Comparison of ENCODE assay signal across 8 mouse cellular contexts in the genomic region with DNA sequence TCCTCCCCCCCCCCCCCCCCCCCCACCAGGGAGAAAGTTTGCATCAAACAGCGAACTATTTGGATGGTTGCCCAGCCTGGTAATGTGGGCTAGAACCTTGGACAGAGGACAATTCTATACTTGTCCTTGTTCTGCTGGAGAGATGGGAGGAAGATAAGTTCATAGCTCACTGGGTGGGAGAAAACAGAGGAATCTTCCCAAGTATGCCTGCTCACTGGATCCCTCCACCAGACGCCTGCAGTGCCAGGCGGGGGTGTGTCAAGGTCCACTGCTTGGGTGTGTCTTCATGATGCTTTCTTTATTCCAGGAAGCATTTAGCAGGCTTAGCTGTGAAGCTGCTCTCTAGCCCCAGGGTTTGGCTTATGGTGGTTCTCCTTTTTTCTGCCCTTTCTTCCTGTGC. TPM values are rescaled to one million over a fixed set of nuclear protein-coding genes. Genes with fewer than 3 reads are reported as not detected.
DNase-seq lines count a peak whose midpoint lies in the region; ATAC-seq lines count a peak whose summit lies in the region.

No protein-coding gene starts in this region.

- intact Hi-C loops in heart, postnatal 25 days (cut with DNase I): loop anchor here (5.0 kb wide), 1 partner anchor 35 kb away; a partner anchor contains a TSS

- peaks cover 91% of the 10 kb centered on the region for H3K4me1 ChIP-seq in heart, embryonic 13.5 days

- no peak overlapping the region for H3K4me3 ChIP-seq in heart, embryonic 13.5 days

- ATAC-seq in heart, embryonic 13.5 days (ENCODE audit: extremely low read depth, insufficient number of reproducible peaks, low FRiP score, low TSS enrichment): no peak

- no peak for DNase-seq in heart, postnatal 25 days (ENCODE audit: low spot score)
- DNase-seq in MEL-GATA-1-ER (ENCODE audit: extremely low read depth, low read depth): peak; percentile 70
- DNase-seq in fat pad, adult 2 months (ENCODE audit: extremely low read depth, low read depth, low spot score): peak; percentile 42
- peak; percentile 62 for DNase-seq in kidney, adult 18-20 months
- peak; percentile 46 for DNase-seq in mesoderm, embryonic 11.5 days (ENCODE audit: low read depth, low spot score)
- no peak for DNase-seq in layer of hippocampus, adult 18-20 months (ENCODE audit: low spot score in 2 of 2)
- no peak for DNase-seq in T-cell, adult 2 months (ENCODE audit: low spot score)

- peak overlapping the region; percentile 61; the same call in 1 of the 2 replicates for H3K27ac ChIP-seq in heart, embryonic 13.5 days (replicated peaks)

- H3K27me3 ChIP-seq in heart, embryonic 13.5 days (replicated peaks): no peaks in the 10 kb centered on the region

- 19% methylated on average over 3 of the region's 3 CpGs for WGBS in heart, embryonic 13.5 days

- peak overlapping the region; percentile 52 for H3K9ac ChIP-seq in heart, embryonic 13.5 days

- H3K9me3 ChIP-seq in heart, embryonic 13.5 days: no peaks in the 10 kb centered on the region

- peak overlapping the region; percentile 28 for H3K4me2 ChIP-seq in heart, embryonic 13.5 days

- no peaks in the 10 kb centered on the region for H3K36me3 ChIP-seq in heart, embryonic 13.5 days

RNA-seq across cellular contexts. Expression of a gene that starts 34.5 kb away (rescaled TPM):
- polyA plus RNA-seq in heart, embryonic 13.5 days (2015; fragmentation: Nextera tagmentation; extraction: Ambion mirVana): 82.0 and 82.4 TPM in 2 replicates
- 10 to 100 TPM; 35.0 to 35.2 TPM for total RNA-seq in heart, postnatal 25 days (2021)
- total RNA-seq in layer of hippocampus, adult 18-20 months (2021): 10 to 100 TPM; 99.0 to 99.4 TPM

Comparison
In these comparisons a context has a peak if more than half of its experiments do, and no peak if none do; other contexts are left out.
1. DNase-seq: peak in MEL-GATA-1-ER (single experiment), fat pad, adult 2 months (single experiment), kidney, adult 18-20 months (single experiment) and mesoderm, embryonic 11.5 days (single experiment); none in heart, postnatal 25 days (single experiment), layer of hippocampus, adult 18-20 months (0 of 2) and T-cell, adult 2 months (single experiment).